Comparison of ENCODE assay signal across 22 mouse cellular contexts in the genomic region with DNA sequence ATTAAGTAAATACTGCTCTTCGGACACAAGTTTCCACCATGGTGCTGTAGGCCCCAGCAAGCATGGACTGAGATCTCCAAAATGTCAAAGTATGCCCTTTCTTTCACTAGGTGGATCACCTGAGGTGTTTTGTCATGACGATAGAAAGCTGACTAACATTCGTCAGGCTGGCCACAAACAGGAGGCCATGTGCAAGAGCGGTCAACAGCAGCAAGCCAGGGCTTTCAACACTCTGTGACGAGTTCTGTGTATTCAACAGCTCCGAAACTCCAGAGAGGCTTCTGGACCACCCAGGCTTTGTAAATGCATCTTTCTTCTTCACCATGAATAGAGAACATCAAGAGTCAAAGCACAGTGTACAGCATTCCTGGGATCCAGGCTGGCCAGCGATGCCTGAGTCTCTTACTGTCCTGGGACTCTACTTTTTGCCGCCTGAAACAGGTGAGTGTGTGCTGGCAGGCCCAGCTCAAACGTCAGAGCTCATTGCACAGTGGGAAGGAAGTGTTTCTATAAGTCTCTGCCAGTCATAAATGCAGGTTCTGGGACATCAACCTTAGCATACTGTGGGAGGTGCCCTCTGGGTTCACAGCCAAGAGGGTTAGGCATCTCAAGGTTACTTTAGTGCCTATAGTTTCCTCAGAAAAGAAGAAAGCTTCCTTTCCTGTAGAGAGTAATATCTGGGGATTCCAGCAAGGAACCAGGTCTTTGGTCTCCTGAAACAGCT. TPM values are rescaled to one million over a fixed set of nuclear protein-coding genes. Genes with fewer than 3 reads are reported as not detected.
DNase-seq lines count a peak whose midpoint lies in the region; ATAC-seq and TF ChIP-seq lines count a peak whose summit lies in the region.
"Had no signal": no experiment of that assay in that cellular context is flagged by ENCODE, and none has a peak within 500 bp of the region (broad histone marks: within the 10 kb centered on the region; RNA-seq: fewer than 3 reads in every experiment).

No protein-coding gene starts in this region.

- H3K9me3 ChIP-seq in kidney, embryonic 16.5 days (ENCODE audit: low read length): no peaks in the 10 kb centered on the region
- H3K9me3 ChIP-seq in intestine, embryonic 16.5 days (ENCODE audit: control insufficient read depth, low read length): no peaks in the 10 kb centered on the region
- H3K9me3 ChIP-seq: heart, embryonic 10.5 days had no signal

- H3K4me3 ChIP-seq in kidney, embryonic 16.5 days (ENCODE audit: low read length): no peak overlapping the region
- no peak overlapping the region for H3K4me3 ChIP-seq in bone marrow, adult 2 months (replicated peaks; ENCODE audit: control insufficient read depth, low read depth, low read length)
- no peak overlapping the region for H3K4me3 ChIP-seq in intestine, embryonic 16.5 days (ENCODE audit: low read length)
- H3K4me3 ChIP-seq in small intestine, adult 2 months (ENCODE audit: low read depth, low read length): no peak overlapping the region
- H3K4me3 ChIP-seq: heart, adult 2 months; heart, embryonic 10.5 days; heart, embryonic 13.5 days had no signal

- TF ChIP-seq POLR2A in bone marrow, adult 2 months (IDR thresholded peaks at IDR 0.05; ENCODE audit: borderline replicate concordance, control insufficient read depth, low read depth, low read length): no peak
- TF ChIP-seq POLR2A in small intestine, adult 2 months (IDR thresholded peaks at IDR 0.05; ENCODE audit: low read depth, low read length): no peak

- no peak overlapping the region for H3K4me2 ChIP-seq in kidney, embryonic 16.5 days (replicated peaks; ENCODE audit: low read depth, low read length)
- no peak overlapping the region for H3K4me2 ChIP-seq in intestine, embryonic 16.5 days (ENCODE audit: low read depth, low read length)
- H3K4me2 ChIP-seq: heart, embryonic 13.5 days; hindbrain, embryonic 14.5 days had no signal

- 0 out of 2 replicates have a peak, but pooled peaks have one; percentile 23 for ATAC-seq in kidney, embryonic 16.5 days (ENCODE audit: low FRiP score, low TSS enrichment)
- 0 out of 2 replicates have a peak, but pooled peaks have one; percentile 17 for ATAC-seq in intestine, embryonic 16.5 days
- ATAC-seq in erythroid progenitor cell, adult 5-6 weeks (replicated peaks; ENCODE audit: low FRiP score, poor library complexity, severe bottlenecking): no peak
- ATAC-seq: forebrain, embryonic 14.5 days; hindbrain, postnatal 0 days had no signal

- H3K4me1 ChIP-seq in kidney, embryonic 16.5 days (ENCODE audit: insufficient read depth, low read length): 0 out of 2 replicates have a peak, but pooled peaks cover 4% of the 10 kb centered on the region
- no peaks in the 10 kb centered on the region; the same call in 1 of the 2 replicates for H3K4me1 ChIP-seq in bone marrow, adult 2 months (ENCODE audit: control insufficient read depth, insufficient read depth, low read length)
- peaks cover 7% of the 10 kb centered on the region; the same call in 1 of the 2 replicates for H3K4me1 ChIP-seq in intestine, embryonic 16.5 days (ENCODE audit: control insufficient read depth, insufficient read depth, low read length)
- peaks cover 22% of the 10 kb centered on the region; the same call in 1 of the 2 replicates for H3K4me1 ChIP-seq in small intestine, adult 2 months (ENCODE audit: control insufficient read depth, insufficient read depth, insufficient read length, low read length)
- H3K4me1 ChIP-seq: heart, embryonic 10.5 days had no signal

- H3K27ac ChIP-seq in kidney, embryonic 16.5 days (ENCODE audit: low read length): no peak overlapping the region
- H3K27ac ChIP-seq in bone marrow, adult 2 months (ENCODE audit: control insufficient read depth, insufficient read depth, low read depth, low read length, poor library complexity): peak overlapping the region; percentile 81
- no peak overlapping the region for H3K27ac ChIP-seq in intestine, embryonic 16.5 days (ENCODE audit: low read length)
- peak overlapping the region; percentile 89 for H3K27ac ChIP-seq in small intestine, adult 2 months (ENCODE audit: insufficient read depth, low read depth, low read length)
- H3K27ac ChIP-seq: heart, adult 2 months; heart, embryonic 10.5 days; heart, embryonic 13.5 days; hindbrain, embryonic 14.5 days; hindbrain, postnatal 0 days had no signal

- no peak overlapping the region for H3K9ac ChIP-seq in kidney, embryonic 16.5 days (replicated peaks; ENCODE audit: low read length)
- H3K9ac ChIP-seq in intestine, embryonic 16.5 days (ENCODE audit: low read depth, low read length): no peak overlapping the region
- H3K9ac ChIP-seq: heart, embryonic 13.5 days; hindbrain, embryonic 14.5 days had no signal

- WGBS in kidney, embryonic 16.5 days: 80% methylated on average over 9 of the region's 9 CpGs
- WGBS in bone marrow, adult 2 months: 62% methylated on average over 9 of the region's 9 CpGs
- WGBS in intestine, embryonic 16.5 days: 82% methylated on average over 9 of the region's 9 CpGs
- WGBS in small intestine, adult 2 months: 68% methylated on average over 9 of the region's 9 CpGs

- no peak for DNase-seq in kidney, adult 18-20 months
- DNase-seq in adrenal gland, adult 18-20 months (ENCODE audit: low spot score in 2 of 2): no peak
- DNase-seq: adrenal gland, adult 8-10 months; adrenal gland, postnatal 25 days; B cell, adult 2 months; cerebellum, adult 18-20 months; cerebellum, adult 9-10 months; cerebellum, postnatal 14 days; gastrocnemius, postnatal 25 days; heart, adult 2 months; heart, postnatal 14 days; heart, postnatal 4 days had no signal

- H3K27me3 ChIP-seq in kidney, embryonic 16.5 days (ENCODE audit: insufficient read depth, low read length): no peaks in the 10 kb centered on the region
- no peaks in the 10 kb centered on the region for H3K27me3 ChIP-seq in intestine, embryonic 16.5 days (replicated peaks; ENCODE audit: control insufficient read depth, insufficient read depth, low read length)
- no peaks in the 10 kb centered on the region for H3K27me3 ChIP-seq in small intestine, adult 2 months (ENCODE audit: control insufficient read depth, insufficient read depth, low read length)
- H3K27me3 ChIP-seq: heart, embryonic 13.5 days had no signal

- no peaks in the 10 kb centered on the region for H3K36me3 ChIP-seq in kidney, embryonic 16.5 days (ENCODE audit: insufficient read depth, low read length)
- H3K36me3 ChIP-seq in intestine, embryonic 16.5 days (ENCODE audit: control insufficient read depth, insufficient read depth, low read length): no peaks in the 10 kb centered on the region
- no peaks in the 10 kb centered on the region for H3K36me3 ChIP-seq in small intestine, adult 2 months (ENCODE audit: control insufficient read depth, insufficient read depth, low read length)
- H3K36me3 ChIP-seq: heart, embryonic 10.5 days; heart, embryonic 13.5 days had no signal

- no peak for TF ChIP-seq CTCF in bone marrow, adult 2 months (IDR thresholded peaks at IDR 0.05; ENCODE audit: control insufficient read depth, insufficient read depth, low read length)
- no peak for TF ChIP-seq CTCF in small intestine, adult 2 months (IDR thresholded peaks at IDR 0.05; ENCODE audit: extremely low read depth, insufficient read length, insufficient replicate concordance, low read depth, low read length)

RNA-seq across cellular contexts. Expression of gene Elmsan1, which starts 7.6 kb away (rescaled TPM):
- polyA plus RNA-seq in kidney, embryonic 16.5 days (2015; fragmentation: Nextera tagmentation; extraction: Ambion mirVana): 8.6 and 9.3 TPM in 2 replicates
- 12.5 and 20.0 TPM in 2 replicates for polyA plus RNA-seq in bone marrow, adult 2 months (2011; ENCODE audit: insufficient read depth, insufficient read length, low replicate concordance, missing spikeins)
- polyA plus RNA-seq in intestine, embryonic 16.5 days (2015; fragmentation: Nextera tagmentation; extraction: Ambion mirVana): 6.3 and 6.7 TPM in 2 replicates
- polyA plus RNA-seq in small intestine, adult 2 months (2012; rRNA removed): 8.9 and 25.9 TPM in 2 replicates
- 20.9 and 23.5 TPM in 2 replicates for total RNA-seq in erythroid progenitor cell, adult 5-6 weeks (2015; ENCODE audit: low replicate concordance)
- total RNA-seq in erythroid progenitor cell, adult 5-6 weeks (2017; ENCODE audit: low replicate concordance): 29.0 and 51.1 TPM in 2 replicates
- total RNA-seq in adrenal gland, adult 18-20 months (2021): 10 to 100 TPM; 17.5 to 20.6 TPM

RNA-seq across cellular contexts. Expression of gene Ptgr2, which starts 58.8 kb away (rescaled TPM):
- polyA plus RNA-seq in kidney, embryonic 16.5 days (2015; fragmentation: Nextera tagmentation; extraction: Ambion mirVana): 32.5 and 34.8 TPM in 2 replicates
- 17.8 and 25.3 TPM in 2 replicates for polyA plus RNA-seq in bone marrow, adult 2 months (2011; ENCODE audit: insufficient read depth, insufficient read length, low replicate concordance, missing spikeins)
- 58.1 and 60.2 TPM in 2 replicates for polyA plus RNA-seq in intestine, embryonic 16.5 days (2015; fragmentation: Nextera tagmentation; extraction: Ambion mirVana)
- 2.4 and 6.7 TPM in 2 replicates for polyA plus RNA-seq in small intestine, adult 2 months (2012; rRNA removed)
- total RNA-seq in erythroid progenitor cell, adult 5-6 weeks (2015; ENCODE audit: low replicate concordance): 8.4 and 12.6 TPM in 2 replicates
- total RNA-seq in erythroid progenitor cell, adult 5-6 weeks (2017; ENCODE audit: low replicate concordance): 29.3 and 32.6 TPM in 2 replicates
- total RNA-seq in adrenal gland, adult 18-20 months (2021): 100 to 1,000 TPM in 1 of 2 experiments, 10 to 100 TPM in 1; 82.5 to 110 TPM

Comparison
In these comparisons a context has a peak if more than half of its experiments do, and no peak if none do; other contexts are left out.
1. H3K27ac ChIP-seq: peak in bone marrow, adult 2 months (single experiment) and small intestine, adult 2 months (single experiment); none in kidney, embryonic 16.5 days (single experiment) and intestine, embryonic 16.5 days (single experiment).